Mouse (Mus musculus): ENCODE results near the gene Ttc23. TPM values are rescaled to one million over a fixed set of nuclear protein-coding genes. Genes with fewer than 3 reads are reported as not detected.
A peak's percentile ranks its signal among the peaks of the same experiment; 100 is the strongest.

Gene Ttc23
- polyA plus RNA-seq, 1 experiment from 2014 or later, result 5.4 TPM

GRCm38 (mm10) chr7:67756636-67757035 lies 109.4 kb downstream of the Ttc23 start:
- Histone ChIP-seq H3K9me3 (replicated peaks; ENCODE audit: control insufficient read depth, low read length, poor library complexity, severe bottlenecking) (no peaks in the 10 kb centered on the region), H3K4me1 (ENCODE audit: control insufficient read depth, insufficient read depth, low read length) (peaks cover 4% of the 10 kb centered on the region; the same call in 1 of the 2 replicates), H3K4me2 (ENCODE audit: low read length) (no peak overlapping the region), H3K27ac (ENCODE audit: low read length) (no peak overlapping the region), H3K4me3 (ENCODE audit: low read depth, low read length) (no peak overlapping the region), H3K9ac (ENCODE audit: low read depth, low read length) (no peak overlapping the region), H3K36me3 (ENCODE audit: control insufficient read depth, insufficient read depth, low read length) (no peaks in the 10 kb centered on the region), H3K27me3 (ENCODE audit: control insufficient read depth, insufficient read depth, low read depth, low read length) (peaks cover 7% of the 10 kb centered on the region)
- ATAC-seq, result no peak
- 69% methylated on average over 5 of the region's 5 CpGs for WGBS

- Histone ChIP-seq H3K27ac (ENCODE audit: low read length) (peak overlapping the region; percentile 76), H3K36me3 (ENCODE audit: control insufficient read depth, insufficient read depth, low read length) (no peaks in the 10 kb centered on the region), H3K9ac (ENCODE audit: low read depth, low read length) (peak overlapping the region; percentile 63), H3K4me2 (ENCODE audit: low read length) (peak overlapping the region; percentile 97), H3K4me1 (ENCODE audit: control insufficient read depth, insufficient read depth, low read length) (peaks cover 4% of the 10 kb centered on the region; the same call in 1 of the 2 replicates), H3K4me3 (ENCODE audit: low read depth, low read length) (peak overlapping the region; percentile 72), H3K27me3 (ENCODE audit: control insufficient read depth, insufficient read depth, low read depth, low read length) (peaks cover 7% of the 10 kb centered on the region), H3K9me3 (replicated peaks; ENCODE audit: control insufficient read depth, low read length, poor library complexity, severe bottlenecking) (no peaks in the 10 kb centered on the region)
- WGBS, result 0% methylated on average over 19 of the region's 19 CpGs
- ATAC-seq, result no peak
These were observed 111.3 kb downstream of the Ttc23 start for GRCm38 (mm10) chr7:67758506-67758857.

GRCm38 (mm10) chr7:67758858-67759628 lies 111.8 kb downstream of the Ttc23 start:
- Histone ChIP-seq H3K27me3 (ENCODE audit: control insufficient read depth, insufficient read depth, low read depth, low read length) (peaks cover 7% of the 10 kb centered on the region), H3K9ac (ENCODE audit: low read depth, low read length) (peak overlapping the region; percentile 63), H3K27ac (ENCODE audit: low read length) (peak overlapping the region; percentile 76), H3K4me2 (ENCODE audit: low read length) (peak overlapping the region; percentile 97), H3K4me1 (ENCODE audit: control insufficient read depth, insufficient read depth, low read length) (peaks cover 4% of the 10 kb centered on the region; the same call in 1 of the 2 replicates), H3K4me3 (ENCODE audit: low read depth, low read length) (peak overlapping the region; percentile 72), H3K36me3 (ENCODE audit: control insufficient read depth, insufficient read depth, low read length) (no peaks in the 10 kb centered on the region), H3K9me3 (replicated peaks; ENCODE audit: control insufficient read depth, low read length, poor library complexity, severe bottlenecking) (no peaks in the 10 kb centered on the region)
- WGBS, result under 1% methylated on average over 92 of the region's 92 CpGs
- peak; percentile 87 for ATAC-seq

GRCm38 (mm10) chr7:67759629-67759995 lies 112.4 kb downstream of the Ttc23 start, which contains the start of gene Synm:
Gene Synm, minus strand, starts transcription at chr7:67759742.
- peak; percentile 91 for ATAC-seq
- Histone ChIP-seq H3K36me3 (ENCODE audit: control insufficient read depth, insufficient read depth, low read length) (no peaks in the 10 kb centered on the region), H3K9ac (ENCODE audit: low read depth, low read length) (peak within 1 kb of the TSS; percentile 63), H3K9me3 (replicated peaks; ENCODE audit: control insufficient read depth, low read length, poor library complexity, severe bottlenecking) (no peaks in the 10 kb centered on the region), H3K4me1 (ENCODE audit: control insufficient read depth, insufficient read depth, low read length) (peaks cover 4% of the 10 kb centered on the region; the same call in 1 of the 2 replicates), H3K4me3 (ENCODE audit: low read depth, low read length) (peak within 1 kb of the TSS; percentile 72), H3K27ac (ENCODE audit: low read length) (peak within 1 kb of the TSS; percentile 76), H3K4me2 (ENCODE audit: low read length) (peak within 1 kb of the TSS; percentile 97), H3K27me3 (ENCODE audit: control insufficient read depth, insufficient read depth, low read depth, low read length) (peaks cover 7% of the 10 kb centered on the region)
- WGBS, result 0% methylated on average over 37 of the region's 37 CpGs

- Histone ChIP-seq H3K4me1 (ENCODE audit: control insufficient read depth, insufficient read depth, low read length) (peaks cover 4% of the 10 kb centered on the region; the same call in 1 of the 2 replicates), H3K9me3 (replicated peaks; ENCODE audit: control insufficient read depth, low read length, poor library complexity, severe bottlenecking) (no peaks in the 10 kb centered on the region), H3K4me2 (ENCODE audit: low read length) (no peak overlapping the region), H3K4me3 (ENCODE audit: low read depth, low read length) (no peak overlapping the region), H3K27ac (ENCODE audit: low read length) (no peak overlapping the region), H3K9ac (ENCODE audit: low read depth, low read length) (no peak overlapping the region), H3K27me3 (ENCODE audit: control insufficient read depth, insufficient read depth, low read depth, low read length) (no peaks in the 10 kb centered on the region), H3K36me3 (ENCODE audit: control insufficient read depth, insufficient read depth, low read length) (no peaks in the 10 kb centered on the region)
- WGBS, result 72% methylated on average over 3 of the region's 3 CpGs
- no peak for ATAC-seq
These were observed 116.4 kb downstream of the Ttc23 start for GRCm38 (mm10) chr7:67763625-67764024.

GRCm38 (mm10) chr7:67768125-67768524 lies 120.9 kb downstream of the Ttc23 start:
- H3K4me2 ChIP-seq (ENCODE audit: low read length), result no peak overlapping the region
- no peaks in the 10 kb centered on the region for H3K9me3 ChIP-seq (replicated peaks; ENCODE audit: control insufficient read depth, low read length, poor library complexity, severe bottlenecking)
- H3K27me3 ChIP-seq (ENCODE audit: control insufficient read depth, insufficient read depth, low read depth, low read length), result no peaks in the 10 kb centered on the region
- 86% methylated on average over 3 of the region's 3 CpGs for WGBS
- H3K27ac ChIP-seq (ENCODE audit: low read length), result no peak overlapping the region
- H3K9ac ChIP-seq (ENCODE audit: low read depth, low read length), result no peak overlapping the region
- no peaks in the 10 kb centered on the region for H3K4me1 ChIP-seq (ENCODE audit: control insufficient read depth, insufficient read depth, low read length)
- no peak for ATAC-seq
- no peaks in the 10 kb centered on the region for H3K36me3 ChIP-seq (ENCODE audit: control insufficient read depth, insufficient read depth, low read length)
- no peak overlapping the region for H3K4me3 ChIP-seq (ENCODE audit: low read depth, low read length)

- no peak overlapping the region for H3K9ac ChIP-seq (ENCODE audit: low read depth, low read length)
- H3K27ac ChIP-seq (ENCODE audit: low read length), result no peak overlapping the region
- H3K36me3 ChIP-seq (ENCODE audit: control insufficient read depth, insufficient read depth, low read length), result no peaks in the 10 kb centered on the region
- no peak for ATAC-seq
- H3K4me2 ChIP-seq (ENCODE audit: low read length), result no peak overlapping the region
- no peaks in the 10 kb centered on the region for H3K9me3 ChIP-seq (replicated peaks; ENCODE audit: control insufficient read depth, low read length, poor library complexity, severe bottlenecking)
- no peaks in the 10 kb centered on the region for H3K27me3 ChIP-seq (ENCODE audit: control insufficient read depth, insufficient read depth, low read depth, low read length)
- no peak overlapping the region for H3K4me3 ChIP-seq (ENCODE audit: low read depth, low read length)
- 93% methylated on average over 5 of the region's 5 CpGs for WGBS
- H3K4me1 ChIP-seq (ENCODE audit: control insufficient read depth, insufficient read depth, low read length), result no peaks in the 10 kb centered on the region
These were observed 122.3 kb downstream of the Ttc23 start for GRCm38 (mm10) chr7:67769487-67769886.

- no peak overlapping the region for H3K4me3 ChIP-seq (ENCODE audit: low read depth, low read length)
- no peak overlapping the region for H3K9ac ChIP-seq (ENCODE audit: low read depth, low read length)
- H3K4me2 ChIP-seq (ENCODE audit: low read length), result no peak overlapping the region
- peaks cover 2% of the 10 kb centered on the region; the same call in 1 of the 2 replicates for H3K4me1 ChIP-seq (ENCODE audit: control insufficient read depth, insufficient read depth, low read length)
- no peaks in the 10 kb centered on the region for H3K36me3 ChIP-seq (ENCODE audit: control insufficient read depth, insufficient read depth, low read length)
- H3K9me3 ChIP-seq (replicated peaks; ENCODE audit: control insufficient read depth, low read length, poor library complexity, severe bottlenecking), result no peaks in the 10 kb centered on the region
- 91% methylated on average over 9 of the region's 9 CpGs for WGBS
- H3K27me3 ChIP-seq (ENCODE audit: control insufficient read depth, insufficient read depth, low read depth, low read length), result no peaks in the 10 kb centered on the region
- H3K27ac ChIP-seq (ENCODE audit: low read length), result no peak overlapping the region
- ATAC-seq, result no peak
These were observed 125.0 kb downstream of the Ttc23 start for GRCm38 (mm10) chr7:67772231-67772630.

GRCm38 (mm10) chr7:67775623-67776022 lies 128.4 kb downstream of the Ttc23 start:
- Histone ChIP-seq H3K27ac (ENCODE audit: low read length) (no peak overlapping the region), H3K4me2 (ENCODE audit: low read length) (no peak overlapping the region), H3K9me3 (replicated peaks; ENCODE audit: control insufficient read depth, low read length, poor library complexity, severe bottlenecking) (no peaks in the 10 kb centered on the region), H3K27me3 (ENCODE audit: control insufficient read depth, insufficient read depth, low read depth, low read length) (no peaks in the 10 kb centered on the region), H3K36me3 (ENCODE audit: control insufficient read depth, insufficient read depth, low read length) (no peaks in the 10 kb centered on the region), H3K4me1 (ENCODE audit: control insufficient read depth, insufficient read depth, low read length) (peaks cover 2% of the 10 kb centered on the region; the same call in 1 of the 2 replicates), H3K4me3 (ENCODE audit: low read depth, low read length) (no peak overlapping the region), H3K9ac (ENCODE audit: low read depth, low read length) (no peak overlapping the region)
- 87% methylated on average over 3 of the region's 3 CpGs for WGBS
- no peak for ATAC-seq

All from midbrain, embryonic 16.5 days (tissue).